Mouse (Mus musculus): ENCODE results near the gene Pomgnt1. TPM values are rescaled to one million over a fixed set of nuclear protein-coding genes. Genes with fewer than 3 reads are reported as not detected.

The Pomgnt1 gene
- total and polyA plus RNA-seq, 3 experiments: 33.0 to 40.7 (median 40.2) TPM

DNA sequence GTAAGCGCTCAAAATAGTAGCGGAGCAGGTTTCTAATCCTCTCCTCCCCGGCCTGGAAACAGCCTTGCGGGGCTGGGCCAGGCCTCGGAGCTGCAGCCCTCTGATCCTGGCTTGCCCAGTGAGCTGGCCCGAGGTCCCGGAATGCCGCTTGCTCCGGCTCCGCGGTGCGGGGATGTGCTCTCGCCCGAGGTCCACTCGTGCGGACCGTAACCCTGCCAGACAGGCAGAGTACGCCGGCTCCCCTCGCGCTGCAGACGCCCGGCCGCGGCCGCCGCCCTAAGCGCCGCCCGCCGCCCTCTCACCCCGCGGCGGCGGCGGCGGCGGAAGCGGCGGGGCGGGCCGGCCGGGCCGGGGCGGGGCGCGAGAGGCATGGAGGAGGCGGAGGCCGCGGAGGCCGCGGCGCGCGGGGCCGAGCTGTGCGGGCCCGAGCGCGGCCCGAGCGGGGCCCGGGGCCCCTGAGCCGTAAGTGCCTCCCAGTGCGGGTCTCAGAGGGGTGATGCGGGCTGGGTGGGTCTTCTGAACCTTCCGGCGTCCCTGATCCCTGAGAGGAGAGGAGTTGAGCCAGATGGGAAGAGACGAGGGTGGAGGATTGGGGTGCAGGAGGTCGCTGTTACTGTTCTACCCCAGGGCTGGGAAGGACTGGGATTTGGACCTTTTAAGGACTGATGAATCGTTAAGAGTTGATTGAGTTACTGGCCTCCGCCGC lies 26.7 kb downstream of the Pomgnt1 start (continued):
- TF ChIP-seq ETS1 (conservative IDR thresholded peaks at IDR 0.05; ENCODE audit: low read depth, low read length) (no peak), ZC3H11A (IDR thresholded peaks at IDR 0.05; ENCODE audit: low read depth, low read length) (no peak), IRF4 (IDR thresholded peaks at IDR 0.05; ENCODE audit: low read depth, low read length) (no peak; the same call in 1 of the 2 replicates), MAZ (IDR thresholded peaks at IDR 0.05; ENCODE audit: low read depth, low read length) (no peak), TCF12 (IDR thresholded peaks at IDR 0.05; ENCODE audit: low read depth, low read length) (peak; percentile 59; the same call in 1 of the 2 replicates), ZNF384 (IDR thresholded peaks at IDR 0.05; ENCODE audit: low read depth, low read length) (no peak), ELF1 (IDR thresholded peaks at IDR 0.05; ENCODE audit: low read depth, low read length) (no peak), MAX (IDR thresholded peaks at IDR 0.05; ENCODE audit: low read length) (no peak), RCOR1 (conservative IDR thresholded peaks at IDR 0.05; ENCODE audit: low read depth, low read length) (no peak; the same call in 1 of the 2 replicates), SMC3 (IDR thresholded peaks at IDR 0.05; ENCODE audit: low read depth, low read length) (no peak), KAT2A (IDR thresholded peaks at IDR 0.05; ENCODE audit: insufficient replicate concordance, low read length) (no peak)

GRCm38 (mm10) chr4:116150862-116151221 lies 27.2 kb downstream of the Pomgnt1 start:
- Histone ChIP-seq H3K4me1 (ENCODE audit: control insufficient read depth in 1 of 2, insufficient read depth in 2 of 2) (peaks cover 6 to 18% of the 10 kb centered on the region in 2 experiments; a peak in 2 of 4 replicates), H3K9ac (ENCODE audit: insufficient read depth, low read depth) (peak overlapping the region; percentile 97), H3K4me3 (replicated peaks in 1 of 3; ENCODE audit: low read depth in 2 of 3, low read length in 2 of 3, poor library complexity in 1 of 3) (peak overlapping the region; percentile 69 to 87 (median 84)), H3K36me3 (replicated peaks in 1 of 2; ENCODE audit: control insufficient read depth in 1 of 2, insufficient read depth in 1 of 2, low read length in 1 of 2) (peaks cover 39 to 44% of the 10 kb centered on the region in 2 experiments), H3K79me2 (replicated peaks; ENCODE audit: control insufficient read depth, extremely low read depth, insufficient read depth, poor library complexity, severe bottlenecking) (peaks cover 11% of the 10 kb centered on the region), H3K27me3 (replicated peaks) (no peaks in the 10 kb centered on the region), H3K4me2 (ENCODE audit: insufficient read depth, low read depth, poor library complexity, severe bottlenecking) (peak overlapping the region; percentile 91), H3K9me3 (replicated peaks; ENCODE audit: low read length) (peaks cover 5% of the 10 kb centered on the region), H3K27ac (ENCODE audit: insufficient read depth, low read depth) (no peak overlapping the region)
- no peak for DNase-seq (ENCODE audit: extremely low read depth)
- dilution Hi-C loops (cut with MboI; ENCODE audit: extremely low pct_ligation_motif_present, extremely low pct_unique_long_range_greater_than_20kb, low sequenced_read_pairs) (no loop called here), in situ Hi-C loops (cut with MboI; ENCODE audit: low pct_ligation_motif_present, low pct_unique_long_range_greater_than_20kb, low sequenced_read_pairs) (loop anchor here (25.0 kb wide), 2 partner anchors 186 to 661 kb away; partner anchors contain the start of genes Hpdl, Mutyh and Toe1)
- TF ChIP-seq MAX (IDR thresholded peaks at IDR 0.05; ENCODE audit: low read length): 0 out of 2 replicates have a peak, but pooled peaks have one; percentile 29
- no peak for TF ChIP-seq JUND (conservative IDR thresholded peaks at IDR 0.05; ENCODE audit: low read depth, low read length)

- H3K4me3 ChIP-seq (replicated peaks in 1 of 3; ENCODE audit: low read depth in 2 of 3, low read length in 2 of 3, poor library complexity in 1 of 3): peak within 1 kb of the TSS; percentile 71 to 87 (median 84)
- dilution Hi-C loops (cut with MboI; ENCODE audit: extremely low pct_ligation_motif_present, extremely low pct_unique_long_range_greater_than_20kb, low sequenced_read_pairs): no loop called here
- no peak within 1 kb of the TSS for H3K27ac ChIP-seq (ENCODE audit: insufficient read depth, low read depth)
- H3K9me3 ChIP-seq (replicated peaks; ENCODE audit: low read length): peaks cover 5% of the 10 kb centered on the region
- DNase-seq (ENCODE audit: extremely low read depth): no peak
- peaks cover 43 to 48% of the 10 kb centered on the region in 2 experiments for H3K36me3 ChIP-seq (replicated peaks in 1 of 2; ENCODE audit: control insufficient read depth in 1 of 2, insufficient read depth in 1 of 2, low read length in 1 of 2)
- H3K4me1 ChIP-seq (ENCODE audit: control insufficient read depth in 1 of 2, insufficient read depth in 2 of 2): peaks cover 6 to 18% of the 10 kb centered on the region in 2 experiments; a peak in 2 of 4 replicates
- peak within 1 kb of the TSS; percentile 91 for H3K4me2 ChIP-seq (ENCODE audit: insufficient read depth, low read depth, poor library complexity, severe bottlenecking)
- TF ChIP-seq MXI1 (IDR thresholded peaks at IDR 0.05; ENCODE audit: low read depth, low read length): 0 out of 2 replicates have a peak, but pooled peaks have one; percentile 51
- TF ChIP-seq GABPA (IDR thresholded peaks at IDR 0.05; ENCODE audit: insufficient replicate concordance, low read depth, low read length): no peak
- H3K27me3 ChIP-seq (replicated peaks): no peaks in the 10 kb centered on the region
- in situ Hi-C loops (cut with MboI; ENCODE audit: low pct_ligation_motif_present, low pct_unique_long_range_greater_than_20kb, low sequenced_read_pairs): loop anchor here (25.0 kb wide), 2 partner anchors 186 to 661 kb away; partner anchors contain the start of genes Hpdl, Mutyh and Toe1
- peak within 1 kb of the TSS; percentile 97 for H3K9ac ChIP-seq (ENCODE audit: insufficient read depth, low read depth)
- H3K79me2 ChIP-seq (replicated peaks; ENCODE audit: control insufficient read depth, extremely low read depth, insufficient read depth, poor library complexity, severe bottlenecking): peaks cover 11% of the 10 kb centered on the region
These were observed 27.6 kb downstream of the Pomgnt1 start, which contains the start of gene Lurap1 for GRCm38 (mm10) chr4:116151238-116151637. Gene Lurap1 (minus strand): TSS chr4:116151338.

All from CH12.LX (cell line).